Comparison of ENCODE assay signal across 9 mouse cellular contexts in the genomic region with DNA sequence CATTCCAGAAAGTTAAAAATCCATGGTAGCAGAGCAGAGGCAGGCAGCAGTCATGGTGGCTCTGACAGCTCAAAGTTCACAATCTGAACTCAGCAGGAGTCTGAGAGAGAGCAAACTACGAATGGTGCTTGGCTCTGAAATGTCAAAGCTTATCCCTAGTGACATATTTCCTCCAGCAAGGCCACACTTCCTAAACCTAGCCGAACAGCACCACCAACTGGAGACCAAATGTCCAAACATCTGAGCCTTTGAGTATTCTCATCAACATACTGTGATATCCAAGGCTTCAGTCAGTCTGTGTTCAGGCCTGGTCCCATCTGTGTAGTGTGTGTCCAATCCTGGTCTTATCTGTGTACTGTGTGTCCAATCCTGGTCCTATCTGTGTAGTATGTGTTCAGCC. TPM values are rescaled to one million over a fixed set of nuclear protein-coding genes. Genes with fewer than 3 reads are reported as not detected.
DNase-seq lines count a peak whose midpoint lies in the region; ATAC-seq and TF ChIP-seq lines count a peak whose summit lies in the region.
"Had no signal": no experiment of that assay in that cellular context is flagged by ENCODE, and none has a peak within 500 bp of the region (broad histone marks: within the 10 kb centered on the region; RNA-seq: fewer than 3 reads in every experiment).

No protein-coding gene starts in this region.

- ATAC-seq in hindbrain, postnatal 0 days: peak; percentile 55; the same call in 1 of the 2 replicates
- no peak for ATAC-seq in hindbrain, embryonic 16.5 days
- ATAC-seq in megakaryocyte, adult 5-6 weeks (ENCODE audit: poor library complexity, severe bottlenecking): peak; percentile 82

- no peak for TF ChIP-seq POLR2A in kidney, adult 2 months (IDR thresholded peaks at IDR 0.05; ENCODE audit: low read depth, low read length)

- H3K27ac ChIP-seq in hindbrain, postnatal 0 days: no peak overlapping the region
- no peak overlapping the region for H3K27ac ChIP-seq in hindbrain, embryonic 16.5 days (ENCODE audit: low read depth, low read length)
- H3K27ac ChIP-seq in ES-E14 (ENCODE audit: insufficient read depth, low read depth, low read length, poor library complexity, severe bottlenecking): no peak overlapping the region
- no peak overlapping the region for H3K27ac ChIP-seq in kidney, adult 2 months (ENCODE audit: insufficient read depth, low read depth, low read length)

- H3K27me3 ChIP-seq in hindbrain, postnatal 0 days (ENCODE audit: insufficient read depth, low read length): no peaks in the 10 kb centered on the region
- no peaks in the 10 kb centered on the region for H3K27me3 ChIP-seq in hindbrain, embryonic 16.5 days (replicated peaks; ENCODE audit: control insufficient read depth, insufficient read depth, low read length)
- no peaks in the 10 kb centered on the region for H3K27me3 ChIP-seq in kidney, adult 2 months (replicated peaks; ENCODE audit: control insufficient read depth, insufficient read depth, low read length)

- peak; percentile 40 for DNase-seq in hindbrain, postnatal 0 days (ENCODE audit: low spot score)
- DNase-seq in ES-E14 (ENCODE audit: low read depth, low spot score): peak; percentile 43
- peak; percentile 25 for DNase-seq in c-Kit-positive CD71-negative TER-119-negative erythroid progenitor cells, embryonic 14.5 days (ENCODE audit: low read depth)
- DNase-seq in kidney, adult 2 months: peak; percentile 80
- DNase-seq in frontal cortex, postnatal 36 days (ENCODE audit: low spot score in 2 of 2): no peak
- DNase-seq in right cerebral cortex, postnatal 36 days (ENCODE audit: low spot score in 2 of 2): no peak

- peak; percentile 57 for TF ChIP-seq CTCF in hindbrain, postnatal 0 days (IDR thresholded peaks at IDR 0.05; ENCODE audit: low read depth)
- TF ChIP-seq CTCF in kidney, adult 2 months (conservative IDR thresholded peaks at IDR 0.05; ENCODE audit: insufficient read depth, insufficient read length, low read depth, low read length): peak; percentile 58

- H3K9me3 ChIP-seq in hindbrain, postnatal 0 days (ENCODE audit: low read length): no peaks in the 10 kb centered on the region
- H3K9me3 ChIP-seq in hindbrain, embryonic 16.5 days (ENCODE audit: control insufficient read depth, low read length): no peaks in the 10 kb centered on the region
- no peaks in the 10 kb centered on the region for H3K9me3 ChIP-seq in ES-E14 (ENCODE audit: control insufficient read depth, insufficient read depth, low read depth, low read length)

- H3K4me3 ChIP-seq in hindbrain, postnatal 0 days (ENCODE audit: low read length): no peak overlapping the region
- H3K4me3 ChIP-seq in hindbrain, embryonic 16.5 days (ENCODE audit: low read length): no peak overlapping the region
- H3K4me3 ChIP-seq in ES-E14 (ENCODE audit: insufficient read depth in 1 of 2, low read depth in 1 of 2, low read length in 2 of 2, poor library complexity in 1 of 2, severe bottlenecking in 1 of 2): no peak overlapping the region
- no peak overlapping the region for H3K4me3 ChIP-seq in kidney, adult 2 months (ENCODE audit: insufficient read depth, low read depth, low read length)
- H3K4me3 ChIP-seq: erythroblast, embryonic 14.5 days had no signal

- in situ Hi-C loops in ES-E14 (cut with MboI; ENCODE audit: low sequenced_read_pairs in 2 of 2, unreplicated experiment in 2 of 2): no loop called here

- 38% methylated on average over 2 of the region's 2 CpGs for WGBS in hindbrain, postnatal 0 days
- 35% methylated on average over 2 of the region's 2 CpGs for WGBS in hindbrain, embryonic 16.5 days
- WGBS in kidney, adult 2 months: 23% methylated on average over 2 of the region's 2 CpGs

- H3K9ac ChIP-seq in hindbrain, postnatal 0 days (replicated peaks; ENCODE audit: low read length): no peak overlapping the region
- H3K9ac ChIP-seq in hindbrain, embryonic 16.5 days (ENCODE audit: low read depth, low read length): no peak overlapping the region
- H3K9ac ChIP-seq in ES-E14 (ENCODE audit: insufficient read depth, low read depth, low read length, poor library complexity, severe bottlenecking): no peak overlapping the region

- no peak overlapping the region for H3K4me2 ChIP-seq in hindbrain, postnatal 0 days (ENCODE audit: low read depth, low read length)
- H3K4me2 ChIP-seq in hindbrain, embryonic 16.5 days (ENCODE audit: low read length): no peak overlapping the region

- H3K36me3 ChIP-seq in hindbrain, postnatal 0 days (ENCODE audit: insufficient read depth, low read length): no peaks in the 10 kb centered on the region
- H3K36me3 ChIP-seq in hindbrain, embryonic 16.5 days (ENCODE audit: control insufficient read depth, insufficient read depth, low read length): no peaks in the 10 kb centered on the region
- H3K36me3 ChIP-seq in ES-E14 (ENCODE audit: control insufficient read depth, insufficient read depth, low read length, poor library complexity, severe bottlenecking): no peaks in the 10 kb centered on the region
- H3K36me3 ChIP-seq in kidney, adult 2 months (ENCODE audit: control insufficient read depth, insufficient read depth, low read length): no peaks in the 10 kb centered on the region

- H3K4me1 ChIP-seq in hindbrain, postnatal 0 days (ENCODE audit: insufficient read depth, low read length): no peaks in the 10 kb centered on the region
- no peaks in the 10 kb centered on the region for H3K4me1 ChIP-seq in hindbrain, embryonic 16.5 days (ENCODE audit: control insufficient read depth, insufficient read depth, low read depth, low read length)
- no peaks in the 10 kb centered on the region for H3K4me1 ChIP-seq in ES-E14 (ENCODE audit: control insufficient read depth in 2 of 2, insufficient read depth in 2 of 2, low read length in 2 of 2, poor library complexity in 1 of 2)
- peaks cover 3% of the 10 kb centered on the region; the same call in 1 of the 2 replicates for H3K4me1 ChIP-seq in kidney, adult 2 months (ENCODE audit: control insufficient read depth, insufficient read depth, low read length)

TF ChIP-seq in ES-E14, 5 proteins besides CTCF, POLR2A, EP300 and RAD21:
- no peak for TF ChIP-seq ZNF384 (IDR thresholded peaks at IDR 0.05; ENCODE audit: low read depth, low read length)
- TF ChIP-seq HCFC1 (IDR thresholded peaks at IDR 0.05; ENCODE audit: borderline replicate concordance, insufficient read depth, low read length): no peak
- 0 out of 2 replicates have a peak, but pooled peaks have one; percentile 8 for TF ChIP-seq ZC3H11A (IDR thresholded peaks at IDR 0.05; ENCODE audit: borderline replicate concordance, low read depth, low read length)
TF ChIP-seq in ES-E14: peak in this region for 1.

RNA-seq across cellular contexts. Expression of a gene that starts 49.4 kb away (rescaled TPM):
- 125 and 156 TPM in 2 replicates for total RNA-seq in hindbrain, postnatal 0 days (2014; rRNA removed)
- 98.9 and 104 TPM in 2 replicates for polyA plus RNA-seq in hindbrain, postnatal 0 days (2015; fragmentation: Nextera tagmentation; extraction: Ambion mirVana)
- 78.3 and 84.2 TPM in 2 replicates for polyA plus RNA-seq in hindbrain, embryonic 16.5 days (2015; fragmentation: Nextera tagmentation; extraction: Ambion mirVana)
- total RNA-seq in ES-E14 (2012; rRNA removed): 2.6 and 3.9 TPM in 2 replicates
- polyA plus RNA-seq in kidney, adult 2 months (2012; rRNA removed): 0.69 and 1.3 TPM in 2 replicates
- not detected in 2 replicates for total RNA-seq in megakaryocyte, adult 5-6 weeks (2015)
- total RNA-seq in megakaryocyte, adult 5-6 weeks (2017): not detected in 2 replicates
- polyA plus RNA-seq: erythroblast, embryonic 14.5 days had no signal

Comparison
In these comparisons a context has a peak if more than half of its experiments do, and no peak if none do; other contexts are left out.
1. DNase-seq: peak in hindbrain, postnatal 0 days (single experiment), ES-E14 (single experiment), c-Kit-positive CD71-negative TER-119-negative erythroid progenitor cells, embryonic 14.5 days (single experiment) and kidney, adult 2 months (single experiment); none in frontal cortex, postnatal 36 days (0 of 2) and right cerebral cortex, postnatal 36 days (0 of 2).
2. RNA of a gene that starts 49.4 kb away (total RNA-seq): 125 to 156 TPM in hindbrain, postnatal 0 days; 2.6 to 3.9 TPM in ES-E14 and not detected in megakaryocyte, adult 5-6 weeks; every median in the first group is over 10 times any median in the second.